Mouse (Mus musculus) stomach, postnatal 0 days (tissue): ENCODE data around the gene Shmt1.

ENCODE experiments used
- CTCF ChIP-seq: IDR thresholded peaks from 2 replicates; pipeline ENCODE4 v1.5.1; 2016; ENCODE audit warnings: antibody characterized with exemption, low read depth, mild to moderate bottlenecking, moderate library complexity
- EP300 ChIP-seq: optimal IDR thresholded peaks from 2 replicates; pipeline ENCODE3; 2016; ENCODE audit warnings: antibody characterized with exemption

DNA sequence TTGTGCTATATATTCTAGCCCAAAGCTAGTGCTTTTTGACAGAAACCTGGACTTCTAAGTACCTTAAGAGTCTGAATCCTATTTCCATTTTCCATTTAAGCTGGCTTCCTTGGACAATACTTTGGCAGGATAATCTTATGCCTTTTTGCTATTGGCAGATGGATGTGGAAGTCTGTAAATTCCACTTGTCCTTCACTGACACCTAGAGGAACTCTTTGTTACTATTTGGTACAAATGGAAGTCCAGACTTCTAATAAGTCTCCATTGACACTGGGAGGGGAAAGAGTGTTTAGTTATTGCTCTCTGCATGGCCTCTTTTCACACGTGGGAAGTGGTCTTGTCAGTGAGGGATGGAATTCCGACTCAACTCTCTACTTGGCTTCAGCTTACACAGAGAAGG is 17.4 kb upstream of the Shmt1 start:
- TF ChIP-seq EP300 = no peak
- peak; percentile 72 for TF ChIP-seq CTCF
